Mouse (Mus musculus) erythroblast, embryonic 14.5 days (primary cell): ENCODE measurements around the gene Cflar.

Experiments used
- GATA1 ChIP-seq: IDR thresholded peaks from 2 replicates; pipeline ENCODE4 v1.6.1; 2012; ENCODE audit warnings: low read length, inconsistent platforms, mixed read lengths
- TAL1 ChIP-seq: IDR thresholded peaks from 3 replicates; pipeline ENCODE4 v1.6.1; 2012; ENCODE audit warnings: low read length, inconsistent platforms, mixed read lengths

DNA sequence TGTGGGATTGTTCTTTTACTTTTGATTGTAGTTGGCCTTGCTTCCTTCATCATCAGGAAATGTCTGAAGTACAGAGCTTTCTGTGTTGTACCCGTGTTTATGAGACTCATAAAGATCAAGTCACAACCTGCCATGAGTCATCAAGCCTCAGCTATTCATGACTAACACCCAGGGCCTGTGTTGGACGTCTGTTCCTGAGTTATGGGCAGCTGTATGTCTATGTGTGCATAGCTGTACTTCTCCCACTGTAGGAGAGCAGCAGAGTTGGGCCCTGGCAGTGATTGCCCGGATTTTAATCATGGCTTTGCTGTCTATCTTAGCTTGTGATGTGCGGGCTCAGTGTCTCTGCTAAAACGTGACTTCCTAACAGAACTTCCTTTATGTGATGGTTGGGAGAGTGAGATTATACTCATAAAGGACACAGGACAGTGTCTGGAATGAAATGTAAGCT is 31.3 kb downstream of the Cflar start:
- TF ChIP-seq GATA1 (no peak), TAL1 (no peak)
